Mouse (Mus musculus): ENCODE measurements at regions not wholly inside any gene's neighbourhood (a gene's known extent, or its start where the extent isn't known, plus 50 kb on each side); places are given as distances from the start of the nearest gene placed in this dataset.

- no peaks in the 10 kb centered on the region for H3K27me3 ChIP-seq (replicated peaks)
- no peak overlapping the region for H3K27ac ChIP-seq
- H3K9me3 ChIP-seq (replicated peaks): no peaks in the 10 kb centered on the region
- no peak overlapping the region for H3K4me3 ChIP-seq
- H3K4me1 ChIP-seq: peaks cover under 1% of the 10 kb centered on the region; the same call in 1 of the 2 replicates
- H3K36me3 ChIP-seq: no peaks in the 10 kb centered on the region
- H3K4me2 ChIP-seq: no peak overlapping the region
- WGBS (ENCODE audit: insufficient replicate concordance): 56% methylated on average over 9 of the region's 9 CpGs
- no peak for ATAC-seq
- H3K9ac ChIP-seq: no peak overlapping the region
Observed at GRCm38 (mm10) chr8:126673038-126673740, 79.4 kb upstream of the Irf2bp2 start.

- Histone ChIP-seq H3K4me2 (no peak overlapping the region), H3K9me3 (replicated peaks) (no peaks in the 10 kb centered on the region), H3K4me1 (peaks cover 16% of the 10 kb centered on the region), H3K36me3 (no peaks in the 10 kb centered on the region), H3K27ac (no peak overlapping the region), H3K4me3 (no peak overlapping the region), H3K9ac (no peak overlapping the region), H3K27me3 (replicated peaks) (no peaks in the 10 kb centered on the region)
- WGBS (ENCODE audit: insufficient replicate concordance): 77% methylated on average over 11 of the region's 11 CpGs
- ATAC-seq: no peak
Observed at GRCm38 (mm10) chr8:126671594-126671993, 77.8 kb upstream of the Irf2bp2 start.

- Histone ChIP-seq H3K27me3 (replicated peaks) (no peaks in the 10 kb centered on the region), H3K4me3 (no peak overlapping the region), H3K27ac (no peak overlapping the region), H3K4me2 (no peak overlapping the region), H3K4me1 (peaks cover 33% of the 10 kb centered on the region), H3K36me3 (no peaks in the 10 kb centered on the region), H3K9me3 (replicated peaks) (no peaks in the 10 kb centered on the region), H3K9ac (no peak overlapping the region)
- WGBS (ENCODE audit: insufficient replicate concordance): 81% methylated on average over 9 of the region's 9 CpGs
- ATAC-seq: no peak
Observed at GRCm38 (mm10) chr8:126669919-126670318, 76.1 kb upstream of the Irf2bp2 start.

GRCm38 (mm10) chr8:126669154-126669553 lies 75.4 kb upstream of the Irf2bp2 start:
- no peak overlapping the region for H3K27ac ChIP-seq
- no peak overlapping the region for H3K9ac ChIP-seq
- ATAC-seq: no peak
- 61% methylated on average over 6 of the region's 6 CpGs for WGBS (ENCODE audit: insufficient replicate concordance)
- no peaks in the 10 kb centered on the region for H3K27me3 ChIP-seq (replicated peaks)
- H3K9me3 ChIP-seq (replicated peaks): no peaks in the 10 kb centered on the region
- H3K4me1 ChIP-seq: peaks cover 34% of the 10 kb centered on the region
- H3K4me3 ChIP-seq: no peak overlapping the region
- H3K36me3 ChIP-seq: no peaks in the 10 kb centered on the region
- H3K4me2 ChIP-seq: no peak overlapping the region

- 65% methylated on average over 5 of the region's 5 CpGs for WGBS (ENCODE audit: insufficient replicate concordance)
- Histone ChIP-seq H3K9ac (no peak overlapping the region), H3K4me3 (no peak overlapping the region), H3K4me1 (peaks cover 38% of the 10 kb centered on the region), H3K27ac (no peak overlapping the region), H3K9me3 (replicated peaks) (no peaks in the 10 kb centered on the region), H3K36me3 (no peaks in the 10 kb centered on the region), H3K4me2 (no peak overlapping the region), H3K27me3 (replicated peaks) (no peaks in the 10 kb centered on the region)
- ATAC-seq: no peak
Observed at GRCm38 (mm10) chr8:126668657-126669025, 74.9 kb upstream of the Irf2bp2 start.

- Histone ChIP-seq H3K9ac (no peak overlapping the region), H3K4me2 (no peak overlapping the region), H3K27me3 (replicated peaks) (no peaks in the 10 kb centered on the region), H3K27ac (peak overlapping the region; percentile 82), H3K36me3 (no peaks in the 10 kb centered on the region), H3K4me3 (no peak overlapping the region), H3K4me1 (peaks cover 42% of the 10 kb centered on the region), H3K9me3 (replicated peaks) (no peaks in the 10 kb centered on the region)
- no peak for ATAC-seq
- WGBS (ENCODE audit: insufficient replicate concordance): 76% methylated on average over 16 of the region's 16 CpGs
Observed at GRCm38 (mm10) chr8:126667721-126668656, 74.2 kb upstream of the Irf2bp2 start.

- H3K4me3 ChIP-seq: no peak overlapping the region
- peak overlapping the region; percentile 60 for H3K4me2 ChIP-seq
- WGBS (ENCODE audit: insufficient replicate concordance): 72% methylated on average over 12 of the region's 12 CpGs
- ATAC-seq: 0 out of 2 replicates have a peak, but pooled peaks have one; percentile 5
- H3K27ac ChIP-seq: peak overlapping the region; percentile 82
- H3K27me3 ChIP-seq (replicated peaks): no peaks in the 10 kb centered on the region
- H3K9ac ChIP-seq: peak overlapping the region; percentile 61
- no peaks in the 10 kb centered on the region for H3K9me3 ChIP-seq (replicated peaks)
- peaks cover 50% of the 10 kb centered on the region for H3K4me1 ChIP-seq
- H3K36me3 ChIP-seq: no peaks in the 10 kb centered on the region
Observed at GRCm38 (mm10) chr8:126667086-126667720, 73.4 kb upstream of the Irf2bp2 start.

GRCm38 (mm10) chr8:126666327-126667085 lies 72.7 kb upstream of the Irf2bp2 start:
- H3K4me2 ChIP-seq: peak overlapping the region; percentile 60

GRCm38 (mm10) chr8:126665581-126666241 lies 71.9 kb upstream of the Irf2bp2 start:
- Histone ChIP-seq H3K9ac (peak overlapping the region; percentile 61; the same call in 1 of the 2 replicates), H3K27ac (peak overlapping the region; percentile 82), H3K4me2 (peak overlapping the region; percentile 60), H3K4me3 (no peak overlapping the region), H3K36me3 (no peaks in the 10 kb centered on the region), H3K27me3 (replicated peaks) (no peaks in the 10 kb centered on the region), H3K9me3 (replicated peaks) (no peaks in the 10 kb centered on the region), H3K4me1 (peaks cover 65% of the 10 kb centered on the region)
- no peak for ATAC-seq
- WGBS (ENCODE audit: insufficient replicate concordance): 42% methylated on average over 18 of the region's 18 CpGs

More at GRCm38 (mm10) chr8:126666327-126667085, 72.7 kb upstream of the Irf2bp2 start:
- Histone ChIP-seq H3K27ac (peak overlapping the region; percentile 82), H3K4me1 (peaks cover 57% of the 10 kb centered on the region), H3K27me3 (replicated peaks) (no peaks in the 10 kb centered on the region), H3K4me3 (peak overlapping the region; percentile 25), H3K9me3 (replicated peaks) (no peaks in the 10 kb centered on the region), H3K9ac (peak overlapping the region; percentile 61), H3K36me3 (no peaks in the 10 kb centered on the region)
- WGBS (ENCODE audit: insufficient replicate concordance): 8% methylated on average over 15 of the region's 15 CpGs
- ATAC-seq: peak; percentile 79

GRCm38 (mm10) chr8:126664891-126665290 lies 71.1 kb upstream of the Irf2bp2 start:
- no peak overlapping the region for H3K9ac ChIP-seq
- H3K4me1 ChIP-seq: peaks cover 72% of the 10 kb centered on the region
- no peaks in the 10 kb centered on the region for H3K9me3 ChIP-seq (replicated peaks)
- no peaks in the 10 kb centered on the region for H3K36me3 ChIP-seq
- WGBS (ENCODE audit: insufficient replicate concordance): 67% methylated on average over 5 of the region's 5 CpGs
- peak overlapping the region; percentile 82; the same call in 1 of the 2 replicates for H3K27ac ChIP-seq
- no peaks in the 10 kb centered on the region for H3K27me3 ChIP-seq (replicated peaks)
- no peak overlapping the region for H3K4me2 ChIP-seq
- no peak for ATAC-seq
- no peak overlapping the region for H3K4me3 ChIP-seq

Data from liver, embryonic 12.5 days (tissue).